Mouse (Mus musculus) MEL (cell line): ENCODE measurements around the gene Tnfaip2. TPM values are rescaled to one million over a fixed set of nuclear protein-coding genes. Genes with fewer than 3 reads are reported as not detected.

ENCODE experiments used
- DNase-seq: peaks from one replicate; pipeline ENCODE4 v3.0.0; 2011; ENCODE audit warnings: low read depth, low spot score
- H3K27ac ChIP-seq: 2 replicates; pipeline ENCODE4 v1.5.1; 2012; ENCODE audit warnings: low read depth, mild to moderate bottlenecking, control low read depth, low read length, moderate library complexity; ENCODE audit not compliant: control insufficient read depth
- H3K27me3 ChIP-seq, 2 experiments: fragments of 150-350 bp in 1 of 2; sonication (generic) in 1 of 2; 2 replicates each; pipeline ENCODE4 v1.6.1; 2012; ENCODE audit warnings: low read length in 2 of 2, mild to moderate bottlenecking in 2 of 2, improper control_type of control experiment in 1 of 2, moderate library complexity in 1 of 2; ENCODE audit not compliant: insufficient read depth in 2 of 2, control insufficient read depth in 1 of 2
- H3K36me3 ChIP-seq, 2 experiments: 2 replicates each; pipeline ENCODE4 v1.6.1; 2012 to 2014; ENCODE audit warnings: low read length in 2 of 2, improper control_type of control experiment in 1 of 2, inconsistent platforms in 1 of 2, mild to moderate bottlenecking in 1 of 2; ENCODE audit not compliant: insufficient read depth in 2 of 2, control insufficient read depth in 1 of 2
- H3K4me1 ChIP-seq, 2 experiments: fragments of 150-350 bp in 1 of 2; sonication (generic) in 1 of 2; 2 replicates each; pipeline ENCODE4 v1.6.1; 2012; ENCODE audit warnings: low read length in 2 of 2, improper control_type of control experiment in 1 of 2, mild to moderate bottlenecking in 1 of 2; ENCODE audit not compliant: insufficient read depth in 2 of 2, control insufficient read depth in 1 of 2
- H3K4me3 ChIP-seq, 2 experiments: fragments of 150-350 bp in 1 of 2; sonication (generic) in 1 of 2; 2 replicates each; pipeline ENCODE4 v1.5.1; 2012; ENCODE audit warnings: low read depth in 2 of 2, low read length in 2 of 2, mild to moderate bottlenecking in 2 of 2, moderate library complexity in 2 of 2, control low read depth in 1 of 2, improper control_type of control experiment in 1 of 2; ENCODE audit not compliant: control insufficient read depth in 1 of 2, insufficient read depth in 1 of 2
- H3K79me2 ChIP-seq: 2 replicates; pipeline ENCODE4 v1.6.1; 2012; ENCODE audit warnings: mild to moderate bottlenecking, low read length, moderate library complexity; ENCODE audit not compliant: control insufficient read depth, poor library complexity, insufficient read depth
- H3K9ac ChIP-seq: 2 replicates; pipeline ENCODE4 v1.6.1; 2012; ENCODE audit warnings: low read depth, mild to moderate bottlenecking, control low read depth, low read length, moderate library complexity; ENCODE audit not compliant: control insufficient read depth, poor library complexity, severe bottlenecking
- H3K9me3 ChIP-seq: fragments of 150-350 bp; sonication (generic); replicated peaks from 2 replicates; pipeline ENCODE4 v1.6.1; 2012; ENCODE audit warnings: mild to moderate bottlenecking, low read length, improper control_type of control experiment, moderate library complexity; ENCODE audit not compliant: insufficient read depth
- BHLHE40 ChIP-seq: IDR thresholded peaks from 2 replicates; pipeline ENCODE4 v1.6.1; 2012; ENCODE audit warnings: low read depth, mild to moderate bottlenecking, inconsistent platforms, low read length, improper control_type of control experiment, borderline replicate concordance
- CTCF ChIP-seq, 3 experiments: IDR thresholded peaks in 2 of 3; conservative IDR thresholded peaks in 1 of 3; 2 replicates each; pipeline ENCODE4 v1.5.1; 2011 to 2012; ENCODE audit warnings: low read length in 3 of 3, low read depth in 2 of 3, mild to moderate bottlenecking in 2 of 3, improper control_type of control experiment in 1 of 3, inconsistent platforms in 1 of 3, mixed read lengths in 1 of 3, moderate library complexity in 1 of 3; ENCODE audit not compliant: control insufficient read depth in 1 of 3, insufficient read depth in 1 of 3, poor library complexity in 1 of 3, severe bottlenecking in 1 of 3
- ELF1 ChIP-seq: IDR thresholded peaks from 2 replicates; pipeline ENCODE4 v1.6.1; 2014; ENCODE audit warnings: low read depth, mild to moderate bottlenecking, inconsistent platforms, low read length, improper control_type of control experiment, moderate library complexity
- ETS1 ChIP-seq: IDR thresholded peaks from 2 replicates; pipeline ENCODE4 v1.6.1; 2012; ENCODE audit warnings: low read depth, mild to moderate bottlenecking, inconsistent platforms, low read length, improper control_type of control experiment, moderate library complexity
- GABPA ChIP-seq: IDR thresholded peaks from 2 replicates; pipeline ENCODE4 v1.6.1; 2012; ENCODE audit warnings: low read depth, mild to moderate bottlenecking, inconsistent platforms, low read length, improper control_type of control experiment, moderate library complexity
- HCFC1 ChIP-seq: IDR thresholded peaks from 2 replicates; pipeline ENCODE4 v1.6.1; 2012; ENCODE audit warnings: low read depth, mild to moderate bottlenecking, inconsistent platforms, low read length, improper control_type of control experiment, moderate library complexity
- JUND ChIP-seq: IDR thresholded peaks from 2 replicates; pipeline ENCODE4 v1.6.1; 2011; ENCODE audit warnings: low read depth, mild to moderate bottlenecking, improper control_type of control experiment, low read length
- MAFK ChIP-seq: IDR thresholded peaks from 2 replicates; pipeline ENCODE4 v1.6.1; 2011; ENCODE audit warnings: low read depth, mild to moderate bottlenecking, low read length, improper control_type of control experiment, borderline replicate concordance
- MYC ChIP-seq: IDR thresholded peaks from 2 replicates; pipeline ENCODE4 v1.6.1; 2011; ENCODE audit warnings: low read depth, mild to moderate bottlenecking, low read length, improper control_type of control experiment, moderate library complexity
- NELFE ChIP-seq: IDR thresholded peaks from 2 replicates; pipeline ENCODE4 v1.6.1; 2011; ENCODE audit warnings: low read depth, low read length, improper control_type of control experiment
- POLR2A ChIP-seq, 2 experiments: IDR thresholded peaks; 2 replicates each; pipeline ENCODE4 v1.6.1; 2011 to 2012; ENCODE audit warnings: low read length in 2 of 2, mild to moderate bottlenecking in 2 of 2, control low read depth in 1 of 2, improper control_type of control experiment in 1 of 2, low read depth in 1 of 2, moderate library complexity in 1 of 2; ENCODE audit not compliant: control insufficient read depth in 1 of 2, insufficient read depth in 1 of 2, poor library complexity in 1 of 2
- POLR2AphosphoS2 ChIP-seq: IDR thresholded peaks from 2 replicates; pipeline ENCODE4 v1.6.1; 2011; ENCODE audit warnings: low read length, improper control_type of control experiment
- POLR2AphosphoS5 ChIP-seq: IDR thresholded peaks from 2 replicates; pipeline ENCODE4 v1.6.1; 2012; ENCODE audit warnings: low read depth, borderline replicate concordance, mild to moderate bottlenecking, inconsistent platforms, low read length, moderate library complexity, mixed read lengths
- RAD21 ChIP-seq: IDR thresholded peaks from 2 replicates; pipeline ENCODE4 v1.6.1; 2011; ENCODE audit warnings: mild to moderate bottlenecking, low read depth, low read length, improper control_type of control experiment
- RCOR1 ChIP-seq: IDR thresholded peaks from 2 replicates; pipeline ENCODE4 v1.6.1; 2012; ENCODE audit warnings: low read depth, mild to moderate bottlenecking, inconsistent platforms, low read length, improper control_type of control experiment
- SMC3 ChIP-seq: IDR thresholded peaks from 2 replicates; pipeline ENCODE4 v1.6.1; 2011; ENCODE audit warnings: low read depth, low read length, improper control_type of control experiment
- TAL1 ChIP-seq: IDR thresholded peaks from 2 replicates; pipeline ENCODE4 v1.6.1; 2012; ENCODE audit warnings: mild to moderate bottlenecking, inconsistent platforms, low read length, moderate library complexity, mixed read lengths
- TBP ChIP-seq: IDR thresholded peaks from 2 replicates; pipeline ENCODE4 v1.8.0; 2011; ENCODE audit warnings: low read depth, low read length, improper control_type of control experiment
- UBTF ChIP-seq: IDR thresholded peaks from 2 replicates; pipeline ENCODE4 v1.6.1; 2012; ENCODE audit warnings: low read depth, mild to moderate bottlenecking, inconsistent platforms, low read length, improper control_type of control experiment, moderate library complexity, borderline replicate concordance; ENCODE audit not compliant: insufficient read depth
- USF1 ChIP-seq: IDR thresholded peaks from 2 replicates; pipeline ENCODE4 v1.6.1; 2014; ENCODE audit warnings: low read depth, mild to moderate bottlenecking, inconsistent platforms, low read length, improper control_type of control experiment, moderate library complexity
- ZMIZ1 ChIP-seq: IDR thresholded peaks from 2 replicates; pipeline ENCODE4 v1.6.1; 2012; ENCODE audit warnings: low read depth, mild to moderate bottlenecking, inconsistent platforms, low read length, improper control_type of control experiment, moderate library complexity
- polyA plus RNA-seq, 2 experiments: library from polyadenylated mRNA; stranded (reverse) in 1 of 2; unstranded in 1 of 2; fragments of >175 nt in 1 of 2; fragments of >200 nt in 1 of 2; gene quantifications; 2 replicates each; pipeline versions ENCODE4 v1.2.1 to v1.2.4; 2012; ENCODE audit warnings: low replicate concordance in 2 of 2, low read depth in 1 of 2; ENCODE audit not compliant: insufficient read length in 2 of 2, insufficient read depth in 1 of 2, missing spikeins in 1 of 2
- total RNA-seq: library from RNA; depleted of rRNA; stranded (reverse); fragments of 300-350 nt; gene quantifications from 2 replicates; pipeline ENCODE4 v1.2.3, GENCODE M21; 2012

Gene Tnfaip2
- total and polyA plus RNA-seq, 3 experiments: 51.4 to 77.2 (median 66.8) TPM

DNA sequence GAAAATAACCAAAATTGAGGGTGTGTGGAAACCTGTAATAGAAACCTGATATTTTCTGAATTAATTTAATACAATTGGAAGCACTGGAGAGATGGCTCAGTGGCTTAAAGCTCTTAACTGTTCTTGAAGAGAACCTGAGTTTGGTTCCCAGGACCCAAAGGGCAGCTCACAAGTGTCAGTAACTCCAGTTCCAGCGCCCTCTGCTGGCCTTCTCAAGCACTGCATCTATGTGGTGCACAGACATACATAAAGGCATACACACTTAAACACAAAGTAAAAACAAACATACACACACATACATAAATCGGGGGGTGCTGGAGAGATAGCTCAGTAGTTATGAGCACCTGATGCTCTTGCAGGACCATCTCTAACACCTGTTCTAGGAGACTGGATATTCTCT lies 54.8 kb downstream of the Tnfaip2 start:
- DNase-seq: peak; percentile 47

DNA sequence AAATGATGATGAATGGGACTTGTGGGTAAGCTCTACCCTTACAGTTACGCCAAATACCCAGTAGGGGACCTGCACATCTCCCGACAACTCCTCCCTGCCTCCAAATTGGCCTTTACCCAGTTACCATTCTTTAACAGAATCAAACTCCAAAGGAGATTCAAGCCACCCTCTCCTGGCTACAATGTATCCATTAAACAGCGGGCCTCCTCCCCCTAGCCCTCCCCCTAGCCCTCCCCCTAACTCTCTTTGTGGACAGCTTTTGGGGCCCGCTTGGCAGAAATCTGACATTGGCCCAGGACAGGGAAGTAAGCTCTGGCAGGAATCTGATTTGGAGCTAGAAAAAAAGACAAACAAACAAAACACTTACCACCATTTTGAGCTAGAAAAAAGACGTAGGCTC lies 57.3 kb downstream of the Tnfaip2 start:
- H3K27me3 ChIP-seq: peaks cover 2 to 8% of the 10 kb centered on the region in 2 experiments
- H3K79me2 ChIP-seq: no peaks in the 10 kb centered on the region

More for the DNA sequence above, 54.8 kb downstream of the Tnfaip2 start:
- Histone ChIP-seq H3K27ac (no peak overlapping the region), H3K9ac (no peak overlapping the region), H3K27me3 (peaks cover 2 to 6% of the 10 kb centered on the region in 2 experiments), H3K79me2 (no peaks in the 10 kb centered on the region), H3K4me1 (no peaks in the 10 kb centered on the region), H3K4me3 (no peak overlapping the region), H3K9me3 (no peaks in the 10 kb centered on the region), H3K36me3 (no peaks in the 10 kb centered on the region)
- TF ChIP-seq ETS1 (no peak), POLR2AphosphoS2 (no peak), GABPA (no peak), SMC3 (peak; percentile 32), POLR2A (IDR thresholded peaks at IDR 0.05; ENCODE audit: control insufficient read depth in 1 of 2, insufficient read depth in 1 of 2, low read depth in 1 of 2, low read length in 2 of 2, poor library complexity in 1 of 2) (no peak), RCOR1 (no peak), RAD21 (no peak; the same call in 1 of the 2 replicates), MAFK (no peak), CTCF (IDR thresholded peaks at IDR 0.05 in 2 of 3, conservative IDR thresholded peaks at IDR 0.05 in 1 of 3; ENCODE audit: control insufficient read depth in 1 of 3, insufficient read depth in 1 of 3, low read depth in 2 of 3, low read length in 3 of 3, poor library complexity in 1 of 3, severe bottlenecking in 1 of 3) (peak; percentile 57 to 72 (median 62)), ZMIZ1 (no peak), BHLHE40 (no peak), JUND (no peak), NELFE (no peak), HCFC1 (no peak), POLR2AphosphoS5 (no peak)

More for the DNA sequence above, 57.3 kb downstream of the Tnfaip2 start:
- TF ChIP-seq TAL1 (no peak), ELF1 (no peak), TBP (no peak), UBTF (no peak), USF1 (no peak), MYC (no peak), ETS1 (no peak)
- TF ChIP-seq, all 39 proteins: peak for 0
- Histone ChIP-seq H3K4me1 (no peaks in the 10 kb centered on the region), H3K9ac (no peak overlapping the region), H3K36me3 (no peaks in the 10 kb centered on the region), H3K27ac (no peak overlapping the region), H3K9me3 (no peaks in the 10 kb centered on the region), H3K4me3 (no peak overlapping the region)
- no peak for DNase-seq
